Mouse (Mus musculus) forebrain, postnatal 0 days (tissue): ENCODE measurements at regions not wholly inside any gene's neighbourhood (a gene's known extent, or its start where the extent isn't known, plus 50 kb on each side); places are given as distances from the start of the nearest gene placed in this dataset.

Experiments
- ATAC-seq: fragments of 200-750 bp; cut with Nextera tagmentation; 2 replicates; pipeline ENCODE4 v1.8.0; 2017; ENCODE audit warnings: mild to moderate bottlenecking, moderate library complexity
- DNase-seq: peaks from one replicate; pipeline ENCODE4 v3.0.0-alpha.2; 2015
- H3K27ac ChIP-seq: fragments of 300-500 bp; sonication (generic); 2 replicates; pipeline ENCODE4 v1.5.1; 2014; ENCODE audit warnings: low read depth, mild to moderate bottlenecking, antibody characterized with exemption, low read length, moderate library complexity, mixed read lengths
- H3K27me3 ChIP-seq: fragments of 300-500 bp; sonication (generic); 2 replicates; pipeline ENCODE4 v1.6.1; 2014; ENCODE audit warnings: mild to moderate bottlenecking, low read length, mixed read lengths; ENCODE audit not compliant: insufficient read depth
- H3K36me3 ChIP-seq: fragments of 300-500 bp; sonication (generic); 2 replicates; pipeline ENCODE4 v1.6.1; 2014; ENCODE audit warnings: mild to moderate bottlenecking, moderate library complexity; ENCODE audit not compliant: insufficient read depth
- H3K4me1 ChIP-seq: fragments of 300-500 bp; sonication (generic); 2 replicates; pipeline ENCODE4 v1.6.1; 2014; ENCODE audit warnings: antibody characterized with exemption; ENCODE audit not compliant: insufficient read depth
- H3K4me2 ChIP-seq: fragments of 300-500 bp; sonication (generic); 2 replicates; pipeline ENCODE4 v1.6.1; 2014; ENCODE audit warnings: low read depth, mild to moderate bottlenecking, moderate library complexity
- H3K4me3 ChIP-seq: fragments of 300-500 bp; sonication (generic); 2 replicates; pipeline ENCODE4 v1.5.1; 2014; ENCODE audit warnings: low read depth, low read length, mixed read lengths
- H3K9ac ChIP-seq: fragments of 300-500 bp; sonication (generic); 2 replicates; pipeline ENCODE4 v1.6.1; 2014; ENCODE audit warnings: mild to moderate bottlenecking
- H3K9me3 ChIP-seq: fragments of 300-500 bp; sonication (generic); 2 replicates; pipeline ENCODE4 v1.6.1; 2016; ENCODE audit warnings: low read length
- CTCF ChIP-seq: sonication (generic); IDR thresholded peaks from 2 replicates; pipeline ENCODE4 v1.5.1; 2016; ENCODE audit warnings: antibody characterized with exemption, control low read depth, low read depth
- WGBS: fragments of 180-500 bp; shearing (Covaris S2); extraction: QIAGEN DNeasy Blood & Tissue Kit; methylation state at CpG from one replicate; pipeline ENCODE4 v1.1.7; 2014; 5-methylcytosine and 5-hydroxymethylcytosine counted together

DNA sequence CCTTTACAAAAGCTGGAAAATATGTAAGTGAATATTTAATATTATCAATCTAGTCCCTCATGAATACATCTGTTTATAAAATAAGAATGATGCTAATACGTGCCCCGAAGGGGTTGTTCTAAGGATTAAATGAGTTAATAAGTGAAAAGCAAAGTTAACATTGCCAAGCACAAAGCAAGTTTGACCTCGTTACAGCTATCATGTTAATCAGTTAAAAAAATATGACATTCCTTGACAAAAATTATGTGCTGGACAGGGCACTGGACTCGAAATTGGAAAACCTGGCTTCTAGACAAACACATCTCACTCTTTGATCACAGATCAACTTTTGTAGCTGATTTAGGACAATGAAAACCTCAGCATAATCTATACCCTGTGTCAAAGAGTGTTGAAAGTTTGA, 125.8 kb upstream of the Usp24 start:
- Histone ChIP-seq H3K9me3 (no peaks in the 10 kb centered on the region), H3K9ac (no peak overlapping the region), H3K4me3 (no peak overlapping the region), H3K27me3 (no peaks in the 10 kb centered on the region), H3K27ac (no peak overlapping the region), H3K4me2 (no peak overlapping the region), H3K4me1 (no peaks in the 10 kb centered on the region), H3K36me3 (no peaks in the 10 kb centered on the region)
- ATAC-seq (no peak), DNase-seq (no peak)
- TF ChIP-seq CTCF = no peak
- 69% methylated on average over 4 of the region's 4 CpGs for WGBS

DNA sequence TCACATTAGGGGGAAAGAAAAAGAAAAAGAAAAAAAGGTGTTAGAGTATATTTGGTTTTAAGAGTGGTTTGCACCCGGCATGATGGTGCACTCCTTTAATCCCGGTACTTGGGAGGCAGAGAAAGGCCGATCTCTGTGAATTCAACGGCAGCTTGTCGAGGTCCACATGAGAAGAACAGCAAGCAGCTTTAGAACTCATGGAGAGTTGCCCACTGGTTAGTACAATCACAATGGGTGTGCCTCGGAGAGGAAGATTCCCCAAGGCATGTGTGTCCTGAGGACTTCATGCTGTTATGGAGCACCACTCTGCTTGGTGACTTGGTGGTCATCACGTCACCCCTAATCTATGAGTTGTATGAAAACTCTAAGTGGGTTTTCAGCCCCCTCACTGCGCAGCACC, 124.7 kb upstream of the Usp24 start:
- 93% methylated on average over 8 of the region's 8 CpGs for WGBS
- H3K27ac ChIP-seq = no peak overlapping the region
- H3K4me2 ChIP-seq = no peak overlapping the region
- H3K9ac ChIP-seq = no peak overlapping the region
- ATAC-seq (no peak), DNase-seq (no peak)
- H3K27me3 ChIP-seq = no peaks in the 10 kb centered on the region
- H3K4me1 ChIP-seq = no peaks in the 10 kb centered on the region
- H3K9me3 ChIP-seq = no peaks in the 10 kb centered on the region
- no peak for TF ChIP-seq CTCF
- H3K36me3 ChIP-seq = no peaks in the 10 kb centered on the region
- no peak overlapping the region for H3K4me3 ChIP-seq

DNA sequence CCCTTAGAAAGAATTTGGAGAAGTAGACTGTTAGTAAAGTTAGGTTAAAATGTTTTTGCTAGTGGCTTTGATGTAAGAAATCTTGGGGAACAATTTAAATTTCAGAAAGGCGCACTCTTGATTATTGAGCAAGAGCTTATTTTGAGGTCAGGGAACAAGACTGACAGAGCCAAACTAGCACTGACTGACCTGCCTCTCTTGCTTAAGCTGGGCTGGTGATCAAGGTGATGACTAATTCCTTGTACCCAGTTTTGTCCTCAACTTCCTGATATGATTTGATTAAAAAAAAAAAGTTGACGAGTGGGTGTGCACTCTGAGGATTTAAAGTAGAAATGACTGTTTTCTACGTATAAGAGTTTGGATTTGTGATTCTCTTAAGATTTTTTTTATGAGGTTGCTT, 124.2 kb upstream of the Usp24 start:
- Histone ChIP-seq H3K4me2 (no peak overlapping the region), H3K27me3 (no peaks in the 10 kb centered on the region), H3K4me1 (no peaks in the 10 kb centered on the region), H3K9me3 (no peaks in the 10 kb centered on the region), H3K36me3 (no peaks in the 10 kb centered on the region), H3K9ac (no peak overlapping the region), H3K4me3 (no peak overlapping the region), H3K27ac (no peak overlapping the region)
- ATAC-seq = no peak
- 86% methylated on average over 3 of the region's 3 CpGs for WGBS
- TF ChIP-seq CTCF = no peak
- DNase-seq = no peak

DNA sequence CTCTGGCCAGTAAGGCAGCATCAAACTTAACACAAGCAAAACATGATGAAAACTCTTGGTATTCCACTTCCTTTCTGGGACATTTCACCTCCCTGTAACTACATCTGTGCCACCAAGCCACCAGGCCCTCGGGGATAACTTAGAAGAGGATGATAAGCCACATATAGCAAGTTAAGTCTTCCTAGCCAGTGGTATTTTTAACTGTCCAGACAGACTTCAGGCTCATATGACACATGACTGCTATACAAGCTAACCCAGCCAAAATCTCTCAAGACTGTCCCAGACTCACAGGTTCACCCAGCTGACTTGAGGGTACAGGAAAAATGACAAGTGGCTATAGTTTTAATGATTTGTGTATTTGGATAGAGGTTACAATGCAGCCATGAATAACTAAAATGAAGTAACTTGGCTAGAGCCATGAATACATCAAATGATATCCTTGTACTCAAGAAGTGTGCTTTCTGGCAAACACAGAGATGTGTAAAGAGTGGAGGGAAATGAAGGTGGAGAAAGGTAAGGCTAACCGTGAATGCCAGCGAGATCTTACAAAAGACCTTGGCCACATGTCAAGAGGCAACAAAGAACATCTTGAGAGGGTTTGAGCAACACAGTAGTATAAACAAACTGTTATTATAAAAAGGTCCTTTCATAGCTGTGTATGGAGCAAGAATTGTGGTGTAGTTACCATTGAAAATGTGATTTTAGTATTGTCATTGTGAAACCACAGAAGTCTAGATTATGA, 122.6 kb upstream of the Usp24 start:
- Histone ChIP-seq H3K4me1 (no peaks in the 10 kb centered on the region), H3K9me3 (no peaks in the 10 kb centered on the region), H3K36me3 (no peaks in the 10 kb centered on the region), H3K27ac (no peak overlapping the region), H3K9ac (no peak overlapping the region), H3K27me3 (no peaks in the 10 kb centered on the region), H3K4me3 (no peak overlapping the region), H3K4me2 (no peak overlapping the region)
- DNase-seq = no peak
- WGBS = 50% methylated on average over 3 of the region's 3 CpGs
- TF ChIP-seq CTCF = no peak
- ATAC-seq = no peak

DNA sequence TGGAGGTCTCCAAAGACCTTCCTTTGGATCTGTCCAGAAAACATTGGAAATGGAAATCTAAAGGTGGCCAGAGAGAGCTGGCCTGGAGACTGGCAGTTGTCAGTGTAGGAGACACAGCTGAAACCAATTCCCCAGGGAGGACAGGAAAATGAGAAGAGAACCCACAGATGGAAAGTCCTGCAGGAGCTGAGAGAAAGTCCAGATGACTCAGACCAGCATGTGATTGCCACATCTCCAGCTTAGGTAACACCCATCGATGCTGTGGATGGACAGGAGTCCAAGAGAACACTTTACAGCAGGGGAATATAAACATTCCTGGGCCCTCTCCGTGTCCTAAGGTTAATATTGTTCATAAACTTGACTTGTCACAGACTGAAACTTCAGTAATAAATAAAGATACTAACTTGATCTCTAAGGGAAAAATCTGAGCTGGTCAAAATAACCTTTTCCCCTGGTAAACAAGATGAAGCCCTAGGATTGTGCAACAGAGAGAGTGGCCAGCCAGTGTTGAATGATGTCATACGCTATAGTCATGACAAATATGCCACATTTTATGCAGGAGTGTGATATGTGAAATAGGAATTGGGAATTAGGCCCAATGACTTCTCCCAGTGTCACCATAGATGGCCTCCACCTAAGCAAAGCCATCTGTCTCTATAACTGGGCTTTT, 120.4 kb upstream of the Usp24 start:
- Histone ChIP-seq H3K36me3 (no peaks in the 10 kb centered on the region), H3K4me1 (no peaks in the 10 kb centered on the region), H3K27ac (no peak overlapping the region), H3K4me3 (no peak overlapping the region), H3K9me3 (no peaks in the 10 kb centered on the region), H3K9ac (no peak overlapping the region), H3K4me2 (no peak overlapping the region), H3K27me3 (no peaks in the 10 kb centered on the region)
- WGBS = 89% methylated on average over 3 of the region's 3 CpGs
- DNase-seq (no peak), ATAC-seq (no peak)
- no peak for TF ChIP-seq CTCF

DNA sequence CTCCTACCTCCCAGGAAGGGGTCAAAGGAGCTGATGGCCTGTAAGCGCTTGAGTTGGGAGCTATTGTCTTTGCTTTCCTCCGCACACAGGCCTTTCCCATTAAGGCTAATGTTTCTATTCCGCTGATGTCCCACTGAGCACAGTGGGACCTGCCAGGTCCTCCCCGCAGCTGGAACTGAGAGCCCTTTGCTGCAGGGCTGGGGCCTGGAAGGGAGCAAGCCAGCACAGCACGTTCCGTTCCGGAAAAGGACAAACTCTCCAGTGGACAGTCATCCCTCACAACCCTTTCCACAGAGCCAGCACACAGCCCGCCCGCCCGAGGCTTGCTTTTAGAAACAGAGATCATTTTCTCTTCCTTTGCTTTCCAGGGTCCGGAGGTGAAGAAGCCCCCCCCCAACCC, 116.2 kb upstream of the Usp24 start:
- 9% methylated on average over 11 of the region's 11 CpGs for WGBS
- Histone ChIP-seq H3K36me3 (no peaks in the 10 kb centered on the region), H3K9ac (no peak overlapping the region), H3K4me3 (no peak overlapping the region), H3K27ac (no peak overlapping the region), H3K9me3 (no peaks in the 10 kb centered on the region), H3K4me1 (no peaks in the 10 kb centered on the region), H3K4me2 (no peak overlapping the region), H3K27me3 (no peaks in the 10 kb centered on the region)
- DNase-seq (no peak), ATAC-seq (peak; percentile 36; the same call in 1 of the 2 replicates)
- TF ChIP-seq CTCF = no peak

DNA sequence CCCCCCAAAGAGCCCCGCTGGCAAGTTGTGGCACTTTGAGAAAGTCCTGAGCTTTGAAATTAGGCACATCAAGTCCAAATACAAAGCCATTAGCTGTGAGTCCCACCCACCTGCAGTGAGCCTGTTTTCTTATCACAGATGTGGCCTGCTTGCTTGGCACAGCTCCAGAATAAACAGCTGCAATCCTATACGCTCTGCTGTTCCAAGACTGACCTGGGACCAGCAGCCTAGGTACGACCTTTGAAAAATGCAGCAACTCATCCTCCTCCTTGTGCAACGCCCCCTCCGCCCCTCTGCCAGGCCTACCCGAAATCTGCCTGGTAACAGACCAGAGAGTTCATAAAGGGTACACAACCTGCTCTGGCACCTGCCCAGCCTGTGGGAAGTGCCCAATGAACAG, 115.8 kb upstream of the Usp24 start:
- H3K4me2 ChIP-seq = no peak overlapping the region
- WGBS = 40% methylated on average over 6 of the region's 6 CpGs
- H3K27ac ChIP-seq = no peak overlapping the region
- no peaks in the 10 kb centered on the region for H3K9me3 ChIP-seq
- H3K27me3 ChIP-seq = no peaks in the 10 kb centered on the region
- no peaks in the 10 kb centered on the region for H3K36me3 ChIP-seq
- H3K4me1 ChIP-seq = no peaks in the 10 kb centered on the region
- DNase-seq = peak; percentile 21
- peak; percentile 27; the same call in 1 of the 2 replicates for ATAC-seq
- no peak for TF ChIP-seq CTCF
- H3K9ac ChIP-seq = no peak overlapping the region
- no peak overlapping the region for H3K4me3 ChIP-seq
